25 mouse cellular contexts compared by ENCODE assay signal in genomic region chr10:37266909-37267308, GRCm38 (mm10).
A peak's percentile ranks its signal among the peaks of the same experiment; 100 is the strongest.
DNase-seq lines count a peak whose midpoint lies in the region; ATAC-seq and TF ChIP-seq lines count a peak whose summit lies in the region.
"Had no signal": no experiment of that assay in that cellular context is flagged by ENCODE, and none has a peak within 500 bp of the region (broad histone marks: within the 10 kb centered on the region; RNA-seq: fewer than 3 reads in every experiment).

No protein-coding gene starts in this region.

- H3K9ac ChIP-seq in intestine, embryonic 16.5 days (ENCODE audit: low read depth, low read length), result no peak overlapping the region
- H3K9ac ChIP-seq in stomach, embryonic 15.5 days, result no peak overlapping the region
- H3K9ac ChIP-seq in stomach, postnatal 0 days (ENCODE audit: low read length), result no peak overlapping the region
- H3K9ac ChIP-seq: embryonic facial prominence, embryonic 12.5 days; forebrain, embryonic 13.5 days; forebrain, embryonic 15.5 days had no signal

- 51% methylated on average over 1 of the region's 1 CpGs for WGBS in intestine, embryonic 16.5 days
- 41% methylated on average over 1 of the region's 1 CpGs for WGBS in stomach, embryonic 15.5 days
- 54% methylated on average over 1 of the region's 1 CpGs for WGBS in stomach, postnatal 0 days

- peak; percentile 48; the same call in 1 of the 2 replicates for ATAC-seq in intestine, embryonic 16.5 days
- peak; percentile 81 for ATAC-seq in stomach, embryonic 15.5 days (ENCODE audit: insufficient read depth, low FRiP score, low read depth)
- ATAC-seq in stomach, postnatal 0 days (ENCODE audit: low FRiP score, low TSS enrichment), result peak; percentile 87
- ATAC-seq: activated CD4-positive, CD25-positive, alpha-beta regulatory T cell, adult 4 months; CD4-positive, CD25-positive, alpha-beta regulatory T cell, adult 4 months; forebrain, embryonic 13.5 days; forebrain, embryonic 15.5 days; Patski had no signal

- no peak for TF ChIP-seq EP300 in stomach, postnatal 0 days (optimal IDR thresholded peaks at IDR 0.05)

- H3K4me3 ChIP-seq in intestine, embryonic 16.5 days (ENCODE audit: low read length), result no peak overlapping the region
- H3K4me3 ChIP-seq in stomach, embryonic 15.5 days (replicated peaks), result no peak overlapping the region
- no peak overlapping the region for H3K4me3 ChIP-seq in stomach, postnatal 0 days (ENCODE audit: low read depth, low read length)
- H3K4me3 ChIP-seq: embryonic facial prominence, embryonic 10.5 days; embryonic facial prominence, embryonic 12.5 days; forebrain, embryonic 13.5 days; forebrain, embryonic 15.5 days had no signal

- no peak overlapping the region for H3K4me2 ChIP-seq in intestine, embryonic 16.5 days (ENCODE audit: low read depth, low read length)
- H3K4me2 ChIP-seq in stomach, embryonic 15.5 days, result no peak overlapping the region
- no peak overlapping the region for H3K4me2 ChIP-seq in stomach, postnatal 0 days (replicated peaks; ENCODE audit: low read depth)
- H3K4me2 ChIP-seq: embryonic facial prominence, embryonic 12.5 days; forebrain, embryonic 13.5 days; forebrain, embryonic 15.5 days had no signal

- DNase-seq in heart, adult 11 months, result peak; percentile 52
- no peak for DNase-seq in heart, adult 18-20 months
- DNase-seq in stomach, postnatal 0 days (ENCODE audit: low spot score), result peak; percentile 35
- DNase-seq in layer of hippocampus, postnatal 36 days, result no peak
- no peak for DNase-seq in right cerebral cortex, postnatal 25 days
- DNase-seq: adrenal gland, adult 2 months; adrenal gland, postnatal 10 days; adrenal gland, postnatal 25 days; B cell, adult 2 months; cerebellum, adult 11-12 months; cerebellum, adult 2 months; cerebellum, adult 9-10 months; cerebellum, postnatal 10 days; cerebellum, postnatal 25 days had no signal

- H3K27ac ChIP-seq in intestine, embryonic 16.5 days (ENCODE audit: low read length), result no peak overlapping the region
- no peak overlapping the region for H3K27ac ChIP-seq in stomach, embryonic 15.5 days
- no peak overlapping the region for H3K27ac ChIP-seq in stomach, postnatal 0 days (replicated peaks)
- H3K27ac ChIP-seq: embryonic facial prominence, embryonic 10.5 days; embryonic facial prominence, embryonic 12.5 days; forebrain, embryonic 13.5 days; forebrain, embryonic 15.5 days had no signal

- H3K4me1 ChIP-seq in intestine, embryonic 16.5 days (ENCODE audit: control insufficient read depth, insufficient read depth, low read length), result no peaks in the 10 kb centered on the region
- H3K4me1 ChIP-seq in stomach, embryonic 15.5 days, result no peaks in the 10 kb centered on the region
- no peaks in the 10 kb centered on the region for H3K4me1 ChIP-seq in stomach, postnatal 0 days (replicated peaks; ENCODE audit: control insufficient read depth, insufficient read depth)
- H3K4me1 ChIP-seq: embryonic facial prominence, embryonic 10.5 days; embryonic facial prominence, embryonic 12.5 days; forebrain, embryonic 13.5 days; forebrain, embryonic 15.5 days had no signal

- H3K27me3 ChIP-seq in intestine, embryonic 16.5 days (replicated peaks; ENCODE audit: control insufficient read depth, insufficient read depth, low read length), result no peaks in the 10 kb centered on the region
- H3K27me3 ChIP-seq in stomach, embryonic 15.5 days (replicated peaks), result no peaks in the 10 kb centered on the region
- H3K27me3 ChIP-seq in stomach, postnatal 0 days (ENCODE audit: control insufficient read depth, insufficient read depth, low read length), result no peaks in the 10 kb centered on the region
- H3K27me3 ChIP-seq: CH12.LX; embryonic facial prominence, embryonic 12.5 days; forebrain, embryonic 13.5 days; forebrain, embryonic 15.5 days; Patski had no signal

- no peaks in the 10 kb centered on the region for H3K36me3 ChIP-seq in intestine, embryonic 16.5 days (ENCODE audit: control insufficient read depth, insufficient read depth, low read length)
- H3K36me3 ChIP-seq in stomach, embryonic 15.5 days, result no peaks in the 10 kb centered on the region
- H3K36me3 ChIP-seq in stomach, postnatal 0 days (ENCODE audit: control insufficient read depth, insufficient read depth, low read length), result no peaks in the 10 kb centered on the region
- H3K36me3 ChIP-seq: embryonic facial prominence, embryonic 10.5 days; embryonic facial prominence, embryonic 12.5 days; forebrain, embryonic 15.5 days; G1E had no signal

- no peak for TF ChIP-seq CTCF in stomach, postnatal 0 days (IDR thresholded peaks at IDR 0.05; ENCODE audit: low read depth)

- H3K9me3 ChIP-seq in intestine, embryonic 16.5 days (ENCODE audit: control insufficient read depth, low read length), result no peaks in the 10 kb centered on the region
- H3K9me3 ChIP-seq in stomach, embryonic 15.5 days, result no peaks in the 10 kb centered on the region
- H3K9me3 ChIP-seq in stomach, postnatal 0 days (ENCODE audit: control insufficient read depth, low read length), result no peaks in the 10 kb centered on the region
- H3K9me3 ChIP-seq: embryonic facial prominence, embryonic 10.5 days; embryonic facial prominence, embryonic 12.5 days; forebrain, embryonic 13.5 days; forebrain, embryonic 15.5 days; G1E had no signal

Comparison
In these comparisons a context has a peak if more than half of its experiments do, and no peak if none do; other contexts are left out.
1. DNase-seq: peak in heart, adult 11 months (single experiment) and stomach, postnatal 0 days (single experiment); none in heart, adult 18-20 months (0 of 2), layer of hippocampus, postnatal 36 days (0 of 2) and right cerebral cortex, postnatal 25 days (single experiment).
2. Peak in every context shown above with its lines, with median percentiles within 50 percentile points of each other: ATAC-seq.